Mouse (Mus musculus): Measurements from ENCODE around the gene Gna12. TPM values are rescaled to one million over a fixed set of nuclear protein-coding genes. Genes with fewer than 3 reads are reported as not detected.

The Gna12 gene
- polyA plus RNA-seq, 1 experiment from 2014 or later = 8.4 TPM

DNA sequence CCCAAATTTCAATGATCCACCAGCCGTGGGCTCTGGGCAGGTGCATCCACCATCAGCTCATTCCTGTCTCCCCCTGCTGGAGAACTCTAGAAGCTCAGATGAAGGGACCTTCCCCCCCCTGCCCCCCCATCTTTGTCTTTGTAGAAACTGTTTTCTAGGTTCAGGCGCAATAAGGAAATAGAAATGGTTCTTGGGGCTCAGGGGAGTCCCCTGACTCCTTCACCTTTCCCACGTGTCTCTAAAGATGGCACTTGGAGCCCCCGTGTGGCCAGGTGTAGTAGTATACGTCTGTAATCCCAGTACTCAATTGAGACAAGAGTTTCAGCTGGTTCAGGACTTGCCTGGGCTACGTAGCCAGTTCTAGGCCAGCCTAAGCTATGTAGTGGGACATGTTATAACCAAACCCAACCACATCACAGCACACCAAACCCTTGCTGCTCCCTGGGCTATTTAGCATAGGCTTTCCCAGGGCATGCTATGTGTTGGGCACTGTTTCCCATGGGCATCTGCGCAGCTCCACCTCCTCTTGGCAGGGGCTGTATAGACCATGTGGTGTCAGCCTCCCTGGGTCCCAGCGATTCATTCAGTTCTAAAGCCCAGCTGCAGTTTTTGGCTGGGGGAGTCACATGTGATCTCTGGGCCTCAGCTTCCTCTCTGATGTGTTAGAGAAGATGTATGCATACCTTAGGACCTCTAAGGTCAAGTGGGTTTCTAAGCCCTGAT, 27.4 kb upstream of the Gna12 start:
- H3K9ac ChIP-seq (ENCODE audit: low read length) = no peak overlapping the region
- WGBS = 55% methylated on average over 8 of the region's 8 CpGs
- no peaks in the 10 kb centered on the region for H3K36me3 ChIP-seq (ENCODE audit: control insufficient read depth, insufficient read depth, low read length)

DNA sequence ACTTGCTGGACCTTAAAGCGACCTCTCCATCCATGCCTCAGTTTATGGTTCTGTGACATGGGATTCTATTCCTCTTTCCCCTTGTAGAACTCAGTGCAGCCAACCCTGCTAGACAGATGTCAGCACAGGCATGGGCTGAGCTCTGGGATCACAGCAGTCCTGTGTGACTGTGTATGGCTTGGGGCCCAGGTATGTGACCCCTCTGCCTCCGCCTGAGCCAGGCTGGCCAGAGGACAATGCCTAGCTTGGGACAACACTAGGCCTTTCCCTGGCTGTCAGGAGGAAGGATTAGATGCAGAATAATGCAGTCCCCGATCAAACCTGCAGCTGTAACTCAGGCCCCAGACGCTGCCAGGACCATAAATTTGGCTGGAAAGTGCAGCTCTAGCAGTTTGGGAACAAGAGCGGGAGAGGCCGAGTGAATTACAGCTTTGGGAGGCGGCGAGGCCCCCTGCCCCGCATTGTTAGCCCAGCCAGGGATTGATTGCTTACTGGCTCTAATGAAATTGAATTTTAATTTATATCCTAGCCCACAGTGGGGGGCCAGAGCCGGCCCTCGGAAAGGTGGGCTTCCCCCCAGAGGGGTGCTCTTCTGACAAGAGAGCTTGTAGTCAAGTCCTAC, 25.8 kb upstream of the Gna12 start:
- Histone ChIP-seq H3K36me3 (ENCODE audit: control insufficient read depth, insufficient read depth, low read length) (no peaks in the 10 kb centered on the region), H3K27me3 (ENCODE audit: control insufficient read depth, insufficient read depth, low read depth, low read length) (no peaks in the 10 kb centered on the region), H3K4me2 (ENCODE audit: low read depth, low read length) (no peak overlapping the region), H3K27ac (ENCODE audit: low read length) (no peak overlapping the region), H3K9me3 (ENCODE audit: control insufficient read depth, low read length) (peaks cover 3% of the 10 kb centered on the region; the same call in 1 of the 2 replicates), H3K4me3 (ENCODE audit: low read length) (no peak overlapping the region), H3K4me1 (replicated peaks; ENCODE audit: control insufficient read depth, insufficient read depth, low read length) (peaks cover 4% of the 10 kb centered on the region; the same call in 1 of the 2 replicates), H3K9ac (ENCODE audit: low read length) (no peak overlapping the region)
- ATAC-seq (ENCODE audit: low read depth) = no peak
- 66% methylated on average over 11 of the region's 11 CpGs for WGBS

More for the DNA sequence above, 27.4 kb upstream of the Gna12 start:
- no peak for ATAC-seq (ENCODE audit: low read depth)
- H3K27me3 ChIP-seq (ENCODE audit: control insufficient read depth, insufficient read depth, low read depth, low read length) = no peaks in the 10 kb centered on the region
- H3K4me2 ChIP-seq (ENCODE audit: low read depth, low read length) = no peak overlapping the region
- no peaks in the 10 kb centered on the region for H3K9me3 ChIP-seq (ENCODE audit: control insufficient read depth, low read length)
- H3K4me1 ChIP-seq (replicated peaks; ENCODE audit: control insufficient read depth, insufficient read depth, low read length) = peaks cover 4% of the 10 kb centered on the region; the same call in 1 of the 2 replicates
- no peak overlapping the region for H3K27ac ChIP-seq (ENCODE audit: low read length)
- no peak overlapping the region for H3K4me3 ChIP-seq (ENCODE audit: low read length)

DNA sequence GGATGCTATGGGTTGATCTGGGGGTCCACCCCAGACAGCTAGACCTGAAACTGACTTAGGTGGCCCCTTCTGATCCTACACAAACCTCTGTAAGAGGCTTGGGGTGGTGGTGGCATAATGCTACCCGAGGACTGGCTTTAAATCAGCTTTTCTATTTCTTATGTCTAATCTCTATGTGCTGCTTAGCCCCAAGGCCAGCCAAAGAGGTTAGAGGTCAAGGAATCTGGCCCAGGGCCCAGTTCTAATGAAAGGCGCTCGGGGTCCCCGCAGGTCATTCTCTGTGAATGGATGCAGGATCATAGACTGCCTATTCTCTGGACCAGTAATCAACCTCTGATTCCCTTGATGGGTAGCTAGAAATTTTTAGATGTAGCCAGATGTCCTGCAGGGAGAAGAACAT, 24.5 kb upstream of the Gna12 start:
- no peaks in the 10 kb centered on the region for H3K36me3 ChIP-seq (ENCODE audit: control insufficient read depth, insufficient read depth, low read length)
- no peak overlapping the region for H3K4me3 ChIP-seq (ENCODE audit: low read length)
- H3K27me3 ChIP-seq (ENCODE audit: control insufficient read depth, insufficient read depth, low read depth, low read length) = no peaks in the 10 kb centered on the region
- no peak overlapping the region for H3K27ac ChIP-seq (ENCODE audit: low read length)
- H3K9me3 ChIP-seq (ENCODE audit: control insufficient read depth, low read length) = peaks cover 6% of the 10 kb centered on the region; the same call in 1 of the 2 replicates
- H3K4me1 ChIP-seq (replicated peaks; ENCODE audit: control insufficient read depth, insufficient read depth, low read length) = peaks cover 4% of the 10 kb centered on the region; the same call in 1 of the 2 replicates
- no peak for ATAC-seq (ENCODE audit: low read depth)
- 74% methylated on average over 4 of the region's 4 CpGs for WGBS
- no peak overlapping the region for H3K4me2 ChIP-seq (ENCODE audit: low read depth, low read length)
- no peak overlapping the region for H3K9ac ChIP-seq (ENCODE audit: low read length)

- H3K4me1 ChIP-seq (replicated peaks; ENCODE audit: control insufficient read depth, insufficient read depth, low read length) = peaks cover 4% of the 10 kb centered on the region; the same call in 1 of the 2 replicates
- H3K27ac ChIP-seq (ENCODE audit: low read length) = no peak overlapping the region
- H3K9me3 ChIP-seq (ENCODE audit: control insufficient read depth, low read length) = peaks cover 6% of the 10 kb centered on the region; the same call in 1 of the 2 replicates
- no peak overlapping the region for H3K4me3 ChIP-seq (ENCODE audit: low read length)
- no peak overlapping the region for H3K9ac ChIP-seq (ENCODE audit: low read length)
- H3K36me3 ChIP-seq (ENCODE audit: control insufficient read depth, insufficient read depth, low read length) = no peaks in the 10 kb centered on the region
- WGBS = 50% methylated on average over 5 of the region's 5 CpGs
- ATAC-seq (ENCODE audit: low read depth) = 0 out of 2 replicates have a peak, but pooled peaks have one; percentile 23
- no peaks in the 10 kb centered on the region for H3K27me3 ChIP-seq (ENCODE audit: control insufficient read depth, insufficient read depth, low read depth, low read length)
- no peak overlapping the region for H3K4me2 ChIP-seq (ENCODE audit: low read depth, low read length)
Measured at GRCm38 (mm10) chr5:140853723-140854122, 23.5 kb upstream of the Gna12 start.

- no peak for ATAC-seq (ENCODE audit: low read depth)
- H3K27ac ChIP-seq (ENCODE audit: low read length) = no peak overlapping the region
- no peaks in the 10 kb centered on the region for H3K36me3 ChIP-seq (ENCODE audit: control insufficient read depth, insufficient read depth, low read length)
- H3K4me3 ChIP-seq (ENCODE audit: low read length) = no peak overlapping the region
- no peaks in the 10 kb centered on the region for H3K27me3 ChIP-seq (ENCODE audit: control insufficient read depth, insufficient read depth, low read depth, low read length)
- 42% methylated on average over 12 of the region's 12 CpGs for WGBS
- H3K9me3 ChIP-seq (ENCODE audit: control insufficient read depth, low read length) = peaks cover 6% of the 10 kb centered on the region; the same call in 1 of the 2 replicates
- H3K4me1 ChIP-seq (replicated peaks; ENCODE audit: control insufficient read depth, insufficient read depth, low read length) = peaks cover 4% of the 10 kb centered on the region; the same call in 1 of the 2 replicates
- H3K9ac ChIP-seq (ENCODE audit: low read length) = no peak overlapping the region
- H3K4me2 ChIP-seq (ENCODE audit: low read depth, low read length) = no peak overlapping the region
Measured at GRCm38 (mm10) chr5:140852435-140852996, 22.3 kb upstream of the Gna12 start.

GRCm38 (mm10) chr5:140847300-140847729, 17.1 kb upstream of the Gna12 start:
- 0 out of 2 replicates have a peak, but pooled peaks have one; percentile 36 for ATAC-seq (ENCODE audit: low read depth)
- Histone ChIP-seq H3K4me1 (replicated peaks; ENCODE audit: control insufficient read depth, insufficient read depth, low read length) (no peaks in the 10 kb centered on the region), H3K4me2 (ENCODE audit: low read depth, low read length) (no peak overlapping the region), H3K4me3 (ENCODE audit: low read length) (no peak overlapping the region), H3K36me3 (ENCODE audit: control insufficient read depth, insufficient read depth, low read length) (no peaks in the 10 kb centered on the region), H3K27me3 (ENCODE audit: control insufficient read depth, insufficient read depth, low read depth, low read length) (no peaks in the 10 kb centered on the region), H3K27ac (ENCODE audit: low read length) (no peak overlapping the region), H3K9me3 (ENCODE audit: control insufficient read depth, low read length) (peaks cover 6% of the 10 kb centered on the region; the same call in 1 of the 2 replicates), H3K9ac (ENCODE audit: low read length) (no peak overlapping the region)
- WGBS = 10% methylated on average over 5 of the region's 5 CpGs

- no peak overlapping the region for H3K27ac ChIP-seq (ENCODE audit: low read length)
- no peaks in the 10 kb centered on the region for H3K9me3 ChIP-seq (ENCODE audit: control insufficient read depth, low read length)
- H3K4me2 ChIP-seq (ENCODE audit: low read depth, low read length) = no peak overlapping the region
- H3K4me3 ChIP-seq (ENCODE audit: low read length) = no peak overlapping the region
- no peaks in the 10 kb centered on the region for H3K4me1 ChIP-seq (replicated peaks; ENCODE audit: control insufficient read depth, insufficient read depth, low read length)
- ATAC-seq (ENCODE audit: low read depth) = no peak
- H3K27me3 ChIP-seq (ENCODE audit: control insufficient read depth, insufficient read depth, low read depth, low read length) = no peaks in the 10 kb centered on the region
- 75% methylated on average over 4 of the region's 4 CpGs for WGBS
- no peak overlapping the region for H3K9ac ChIP-seq (ENCODE audit: low read length)
- no peaks in the 10 kb centered on the region for H3K36me3 ChIP-seq (ENCODE audit: control insufficient read depth, insufficient read depth, low read length)
Measured at GRCm38 (mm10) chr5:140841942-140842341, 11.7 kb upstream of the Gna12 start.

DNA sequence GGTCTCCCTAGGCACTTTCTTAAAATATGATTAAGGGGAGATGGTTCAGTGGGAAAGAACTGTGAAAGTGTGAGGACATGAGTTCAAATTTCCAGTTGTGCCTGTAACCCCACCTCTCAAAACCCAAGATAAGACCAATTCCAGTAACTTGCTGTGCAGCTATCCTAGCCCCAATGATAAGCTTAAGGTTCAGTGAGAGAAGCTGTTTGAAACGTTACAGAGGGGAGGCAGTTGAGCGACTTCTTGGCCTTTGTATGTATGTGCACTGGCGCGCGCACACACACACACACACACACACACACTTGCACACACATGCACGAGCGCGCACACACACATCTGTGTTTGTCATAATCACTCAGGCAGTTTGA, 817 bp upstream of the Gna12 start:
- Histone ChIP-seq H3K9ac (ENCODE audit: low read length) (no peak overlapping the region; the same call in 1 of the 2 replicates), H3K9me3 (ENCODE audit: control insufficient read depth, low read length) (no peaks in the 10 kb centered on the region), H3K36me3 (ENCODE audit: control insufficient read depth, insufficient read depth, low read length) (no peaks in the 10 kb centered on the region), H3K4me2 (ENCODE audit: low read depth, low read length) (peak overlapping the region; percentile 67), H3K27ac (ENCODE audit: low read length) (no peak overlapping the region; the same call in 1 of the 2 replicates), H3K4me3 (ENCODE audit: low read length) (peak overlapping the region; percentile 42), H3K4me1 (replicated peaks; ENCODE audit: control insufficient read depth, insufficient read depth, low read length) (peaks cover 28% of the 10 kb centered on the region), H3K27me3 (ENCODE audit: control insufficient read depth, insufficient read depth, low read depth, low read length) (no peaks in the 10 kb centered on the region)
- 70% methylated on average over 8 of the region's 8 CpGs for WGBS
- no peak for ATAC-seq (ENCODE audit: low read depth)

- Histone ChIP-seq H3K36me3 (ENCODE audit: control insufficient read depth, insufficient read depth, low read length) (0 out of 2 replicates have a peak, but pooled peaks cover 2% of the 10 kb centered on the region), H3K27ac (ENCODE audit: low read length) (peak overlapping the region; percentile 70), H3K4me2 (ENCODE audit: low read depth, low read length) (peak overlapping the region; percentile 86), H3K4me3 (ENCODE audit: low read length) (peak overlapping the region; percentile 90), H3K9me3 (ENCODE audit: control insufficient read depth, low read length) (no peaks in the 10 kb centered on the region), H3K27me3 (ENCODE audit: control insufficient read depth, insufficient read depth, low read depth, low read length) (no peaks in the 10 kb centered on the region), H3K9ac (ENCODE audit: low read length) (peak overlapping the region; percentile 85), H3K4me1 (replicated peaks; ENCODE audit: control insufficient read depth, insufficient read depth, low read length) (peaks cover 28% of the 10 kb centered on the region)
- ATAC-seq (ENCODE audit: low read depth) = no peak; the same call in 1 of the 2 replicates
- WGBS = 0% methylated on average over 31 of the region's 58 CpGs
Measured at GRCm38 (mm10) chr5:140829911-140830294, 328 bp downstream of the Gna12 start.
